Mouse (Mus musculus) lung, postnatal 0 days (tissue): Measurements from ENCODE around the gene Tgfbr1. TPM values are rescaled to one million over a fixed set of nuclear protein-coding genes. Genes with fewer than 3 reads are reported as not detected.
"Not testable (repeated sequence)": the region's sequence is repeated elsewhere in the genome, so short reads cannot be mapped to it uniquely, and the experiment has no call there.

ENCODE experiments used
- ATAC-seq: fragments of 200-750 bp; cut with Nextera tagmentation; 2 replicates; pipeline ENCODE4 v1.8.0; 2017; ENCODE audit warnings: moderate library complexity
- DNase-seq: peaks from one replicate; pipeline ENCODE4 v3.0.0-alpha.2; 2016; ENCODE audit warnings: low spot score
- H3K27ac ChIP-seq: fragments of 300-500 bp; sonication (generic); 2 replicates; pipeline ENCODE4 v1.5.1; 2014; ENCODE audit warnings: antibody characterized with exemption, mild to moderate bottlenecking, low read length, mixed read lengths
- H3K27me3 ChIP-seq: fragments of 300-500 bp; sonication (generic); replicated peaks from 2 replicates; pipeline ENCODE4 v1.6.1; 2014; ENCODE audit warnings: low read length, mixed read lengths; ENCODE audit not compliant: insufficient read depth
- H3K36me3 ChIP-seq: fragments of 300-500 bp; sonication (generic); 2 replicates; pipeline ENCODE4 v1.6.1; 2014; ENCODE audit warnings: low read length, mixed read lengths; ENCODE audit not compliant: insufficient read depth
- H3K4me1 ChIP-seq: fragments of 300-500 bp; sonication (generic); 2 replicates; pipeline ENCODE4 v1.6.1; 2014; ENCODE audit warnings: antibody characterized with exemption, low read depth, low read length, mixed read lengths; ENCODE audit not compliant: insufficient read depth
- H3K4me2 ChIP-seq: fragments of 300-500 bp; sonication (generic); replicated peaks from 2 replicates; pipeline ENCODE4 v1.6.1; 2014; ENCODE audit warnings: low read depth, mild to moderate bottlenecking, low read length, moderate library complexity, mixed read lengths
- H3K4me3 ChIP-seq: fragments of 300-500 bp; sonication (generic); 2 replicates; pipeline ENCODE4 v1.5.1; 2014; ENCODE audit warnings: low read depth, low read length
- H3K9ac ChIP-seq: fragments of 300-500 bp; sonication (generic); replicated peaks from 2 replicates; pipeline ENCODE4 v1.6.1; 2014; ENCODE audit warnings: low read depth, mild to moderate bottlenecking
- H3K9me3 ChIP-seq: fragments of 300-500 bp; sonication (generic); 2 replicates; pipeline ENCODE4 v1.6.1; 2016; ENCODE audit warnings: low read length, mixed read lengths
- CTCF ChIP-seq: IDR thresholded peaks from 2 replicates; pipeline ENCODE4 v1.5.1; 2016; ENCODE audit warnings: antibody characterized with exemption, mild to moderate bottlenecking
- EP300 ChIP-seq: IDR thresholded peaks from 2 replicates; pipeline ENCODE4 v1.6.1; 2016; ENCODE audit warnings: antibody characterized with exemption, mild to moderate bottlenecking, control low read depth
- WGBS: fragments of 180-500 bp; shearing (Covaris S2); extraction: QIAGEN DNeasy Blood & Tissue Kit; methylation state at CpG from one replicate; pipeline ENCODE4 v1.1.7; 2014; 5-methylcytosine and 5-hydroxymethylcytosine counted together
- polyA plus RNA-seq: library from polyadenylated mRNA; unstranded; fragments of >200 nt; fragmentation: Nextera tagmentation; extraction: Ambion mirVana; gene quantifications from 2 replicates; pipeline ENCODE4 v1.2.1, GENCODE M21; 2015

Tgfbr1 gene
- polyA plus RNA-seq, 1 experiment from 2014 or later = 12.8 TPM

- Histone ChIP-seq H3K9ac (no peak overlapping the region), H3K4me3 (no peak overlapping the region), H3K27ac (no peak overlapping the region), H3K4me2 (no peak overlapping the region), H3K27me3 (no peaks in the 10 kb centered on the region), H3K4me1 (no peaks in the 10 kb centered on the region), H3K9me3 (no peaks in the 10 kb centered on the region), H3K36me3 (no peaks in the 10 kb centered on the region)
- WGBS = 30% methylated on average over 1 of the region's 1 CpGs
- ATAC-seq (no peak), DNase-seq (no peak)
- TF ChIP-seq EP300 = no peak
- no peak for TF ChIP-seq CTCF
Observed at GRCm38 (mm10) chr4:47382426-47382825, 29.4 kb downstream of the Tgfbr1 start.

- not testable (repeated sequence) for ATAC-seq, H3K4me2 ChIP-seq, DNase-seq, H3K9ac ChIP-seq, H3K9me3 ChIP-seq, H3K36me3 ChIP-seq, H3K27me3 ChIP-seq, H3K27ac ChIP-seq, H3K4me1 ChIP-seq, H3K4me3 ChIP-seq
- WGBS = 94% methylated on average over 2 of the region's 2 CpGs
Observed at GRCm38 (mm10) chr4:47391926-47392325, 38.9 kb downstream of the Tgfbr1 start.

- TF ChIP-seq CTCF (no peak), EP300 (no peak)
- peaks cover 9% of the 10 kb centered on the region; the same call in 1 of the 2 replicates for H3K36me3 ChIP-seq
- H3K4me1 ChIP-seq = no peaks in the 10 kb centered on the region
- no peaks in the 10 kb centered on the region for H3K27me3 ChIP-seq
- 94% methylated on average over 7 of the region's 7 CpGs for WGBS
- DNase-seq (no peak), ATAC-seq (no peak)
- H3K4me2 ChIP-seq = no peak overlapping the region
- no peak overlapping the region for H3K9ac ChIP-seq
- no peaks in the 10 kb centered on the region for H3K9me3 ChIP-seq
- H3K4me3 ChIP-seq = no peak overlapping the region
- H3K27ac ChIP-seq = no peak overlapping the region
Observed at GRCm38 (mm10) chr4:47396251-47396650, 43.2 kb downstream of the Tgfbr1 start.

GRCm38 (mm10) chr4:47397951-47398687 is 45.1 kb downstream of the Tgfbr1 start:
- TF ChIP-seq CTCF (no peak), EP300 (no peak)
- no peak overlapping the region for H3K27ac ChIP-seq
- H3K36me3 ChIP-seq = peaks cover 9% of the 10 kb centered on the region; the same call in 1 of the 2 replicates
- H3K4me2 ChIP-seq = no peak overlapping the region
- no peaks in the 10 kb centered on the region for H3K4me1 ChIP-seq
- ATAC-seq = no peak
- WGBS = 80% methylated on average over 6 of the region's 6 CpGs
- H3K27me3 ChIP-seq = no peaks in the 10 kb centered on the region
- no peak for DNase-seq
- no peaks in the 10 kb centered on the region for H3K9me3 ChIP-seq
- H3K4me3 ChIP-seq = no peak overlapping the region
- H3K9ac ChIP-seq = no peak overlapping the region

- Histone ChIP-seq H3K9ac (no peak overlapping the region), H3K4me1 (no peaks in the 10 kb centered on the region), H3K4me2 (no peak overlapping the region), H3K27me3 (no peaks in the 10 kb centered on the region), H3K9me3 (no peaks in the 10 kb centered on the region), H3K36me3 (peaks cover 9% of the 10 kb centered on the region; the same call in 1 of the 2 replicates), H3K27ac (no peak overlapping the region), H3K4me3 (no peak overlapping the region)
- ATAC-seq = peak; percentile 61
- TF ChIP-seq EP300 (no peak), CTCF (peak; percentile 93)
- peak; percentile 76 for DNase-seq
Observed at GRCm38 (mm10) chr4:47399824-47400223, 46.8 kb downstream of the Tgfbr1 start.

GRCm38 (mm10) chr4:47400314-47400713 is 47.3 kb downstream of the Tgfbr1 start:
- 63% methylated on average over 4 of the region's 4 CpGs for WGBS
- TF ChIP-seq CTCF (no peak), EP300 (no peak)
- no peak for DNase-seq
- H3K9me3 ChIP-seq = no peaks in the 10 kb centered on the region
- no peak overlapping the region for H3K4me2 ChIP-seq
- H3K27ac ChIP-seq = no peak overlapping the region
- no peaks in the 10 kb centered on the region for H3K27me3 ChIP-seq
- H3K36me3 ChIP-seq = peaks cover 9% of the 10 kb centered on the region; the same call in 1 of the 2 replicates
- no peak overlapping the region for H3K9ac ChIP-seq
- H3K4me3 ChIP-seq = no peak overlapping the region
- no peaks in the 10 kb centered on the region for H3K4me1 ChIP-seq
- no peak for ATAC-seq

- no peak overlapping the region for H3K4me3 ChIP-seq
- H3K9ac ChIP-seq = no peak overlapping the region
- H3K27me3 ChIP-seq = no peaks in the 10 kb centered on the region
- TF ChIP-seq CTCF (no peak), EP300 (no peak)
- H3K9me3 ChIP-seq = no peaks in the 10 kb centered on the region
- DNase-seq = no peak
- no peak overlapping the region for H3K4me2 ChIP-seq
- ATAC-seq = no peak
- H3K4me1 ChIP-seq = no peaks in the 10 kb centered on the region
- H3K36me3 ChIP-seq = peaks cover 15% of the 10 kb centered on the region; the same call in 1 of the 2 replicates
- H3K27ac ChIP-seq = no peak overlapping the region
Observed at GRCm38 (mm10) chr4:47402200-47402599, 49.2 kb downstream of the Tgfbr1 start.
